Mouse (Mus musculus): ENCODE measurements around the gene 5330417C22Rik.

GRCm38 (mm10) chr3:108435701-108436379, 100.5 kb downstream of the 5330417C22Rik start:
- TF ChIP-seq CTCF (IDR thresholded peaks at IDR 0.05; ENCODE audit: low read depth), result no peak
- TF ChIP-seq EP300 (IDR thresholded peaks at IDR 0.05; ENCODE audit: low read depth), result no peak
